Mouse (Mus musculus): ENCODE data around the gene 4930522H14Rik.
A peak's percentile ranks its signal among the peaks of the same experiment; 100 is the strongest.

Gene 4930522H14Rik

DNA sequence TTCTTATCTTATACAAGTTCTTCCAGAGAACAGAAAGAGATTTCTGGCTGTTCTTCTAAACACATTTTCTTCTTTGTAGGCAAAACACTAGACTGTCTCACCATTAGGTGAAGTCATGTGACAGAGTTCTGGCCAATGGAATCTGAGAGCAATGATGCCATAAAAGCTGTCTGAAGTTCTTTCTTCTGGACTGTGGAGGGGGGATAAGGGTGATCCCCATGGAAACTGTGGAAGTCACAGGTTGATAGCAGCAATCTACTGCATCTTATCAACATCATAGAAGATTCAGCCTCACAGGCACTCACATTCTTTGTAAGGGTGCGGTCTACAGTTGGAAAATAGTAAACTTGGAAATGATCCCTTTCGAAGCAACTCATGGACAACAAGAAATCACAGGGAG, at the start of gene 4930522H14Rik:
Gene 4930522H14Rik (minus strand): TSS at position 187 of the 400 bp plus-strand sequence.
- no peak for DNase-seq (ENCODE audit: low spot score in 2 of 2)

GRCm38 (mm10) chr4:109578356-109578755, 47.3 kb upstream of the 4930522H14Rik start:
- DNase-seq (ENCODE audit: low spot score in 2 of 2), result no peak

- DNase-seq (ENCODE audit: low spot score in 2 of 2), result no peak
Measured at GRCm38 (mm10) chr4:109576933-109577332, 45.8 kb upstream of the 4930522H14Rik start.

DNA sequence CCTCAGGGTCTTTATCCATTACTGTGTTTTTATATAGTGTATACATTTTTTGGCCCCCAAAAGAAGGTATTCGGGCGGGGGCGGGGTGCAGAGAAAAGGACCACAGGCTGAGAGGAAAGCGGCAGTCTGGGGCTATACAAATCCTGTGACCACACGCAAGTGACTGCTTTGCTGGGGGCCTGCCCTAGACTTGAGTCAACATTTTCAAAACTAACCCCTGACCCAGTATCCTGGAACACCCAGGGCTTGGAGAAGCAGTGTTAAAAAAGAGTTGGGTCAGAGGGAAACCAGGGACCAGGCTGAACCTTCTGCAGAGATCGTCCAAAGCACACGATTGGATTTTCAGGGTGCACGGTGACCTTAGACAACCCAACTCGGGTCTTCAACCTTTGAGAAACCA, 43.7 kb upstream of the 4930522H14Rik start:
- DNase-seq (ENCODE audit: low spot score in 2 of 2), result peak in 1 of 2 experiments; percentile 41

- peak in 1 of 2 experiments; percentile 47 for DNase-seq (ENCODE audit: low spot score in 2 of 2)
Measured at GRCm38 (mm10) chr4:109574331-109574730, 43.2 kb upstream of the 4930522H14Rik start.

GRCm38 (mm10) chr4:109572632-109573031, 41.5 kb upstream of the 4930522H14Rik start:
- no peak for DNase-seq (ENCODE audit: low spot score in 2 of 2)

GRCm38 (mm10) chr4:109569421-109569820, 38.3 kb upstream of the 4930522H14Rik start:
- no peak for DNase-seq (ENCODE audit: low spot score in 2 of 2)

- DNase-seq (ENCODE audit: low spot score in 2 of 2), result no peak
Measured at GRCm38 (mm10) chr4:109568959-109569358, 37.9 kb upstream of the 4930522H14Rik start.

DNA sequence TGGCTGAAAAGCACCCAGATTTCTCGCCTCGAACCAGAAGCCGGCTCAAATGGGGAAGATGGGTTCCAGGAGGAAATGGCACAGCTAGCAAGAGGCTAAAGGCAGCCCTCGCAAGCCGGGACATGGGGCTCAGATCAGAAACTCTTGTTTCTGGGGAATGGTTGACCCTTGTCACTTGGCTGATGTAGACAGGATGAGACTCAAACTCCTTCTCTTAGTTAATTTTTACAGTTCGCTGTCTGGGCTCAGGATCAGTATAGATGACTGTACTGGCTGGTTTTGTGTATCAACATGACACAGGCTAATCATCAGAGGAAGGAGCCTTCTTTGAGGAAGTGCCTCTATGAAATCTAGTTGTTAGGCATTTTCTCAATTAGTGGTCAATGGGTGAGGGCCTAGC, 33.6 kb upstream of the 4930522H14Rik start:
- DNase-seq (ENCODE audit: low spot score in 2 of 2), result no peak

DNA sequence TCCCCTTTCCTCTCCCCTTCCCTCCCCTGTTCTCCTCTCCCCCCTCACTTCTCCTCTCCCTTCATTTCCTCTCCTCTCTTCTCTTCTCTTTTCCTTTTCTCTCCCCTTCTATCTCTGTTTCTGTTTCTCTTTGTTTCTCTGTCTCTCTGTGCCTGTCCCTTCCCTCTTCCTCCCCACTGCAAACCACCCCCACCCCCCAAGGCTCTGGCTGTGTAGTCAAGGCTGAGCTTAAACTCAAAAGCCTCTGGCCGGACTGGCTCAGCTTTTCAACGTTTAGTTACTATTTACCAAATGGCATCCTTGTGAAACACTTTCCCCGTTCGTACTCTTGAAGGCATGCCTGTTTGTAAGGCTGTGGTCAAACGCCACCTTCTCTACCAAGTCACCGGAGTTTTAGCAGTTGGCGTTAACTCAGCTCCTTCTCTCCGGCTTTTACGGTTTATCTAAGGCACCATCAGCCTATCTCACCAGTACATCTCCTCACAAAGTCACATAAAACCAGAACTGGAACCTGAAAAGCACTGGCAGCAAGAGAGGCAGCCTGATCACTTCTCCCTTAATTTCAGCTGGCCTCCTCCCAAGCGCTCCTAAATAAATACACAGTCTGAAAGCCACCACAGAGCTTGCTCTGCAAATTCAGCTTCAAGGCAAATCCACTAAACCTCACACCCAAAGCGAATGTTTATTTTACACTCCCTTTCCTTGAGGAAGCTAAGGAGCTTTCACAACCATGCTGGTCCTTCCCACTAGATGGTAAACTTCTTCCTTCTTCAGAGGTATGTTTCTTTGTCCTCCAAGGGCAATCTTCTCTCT, 19.4 kb upstream of the 4930522H14Rik start:
- DNase-seq (ENCODE audit: low spot score in 2 of 2), result no peak

DNA sequence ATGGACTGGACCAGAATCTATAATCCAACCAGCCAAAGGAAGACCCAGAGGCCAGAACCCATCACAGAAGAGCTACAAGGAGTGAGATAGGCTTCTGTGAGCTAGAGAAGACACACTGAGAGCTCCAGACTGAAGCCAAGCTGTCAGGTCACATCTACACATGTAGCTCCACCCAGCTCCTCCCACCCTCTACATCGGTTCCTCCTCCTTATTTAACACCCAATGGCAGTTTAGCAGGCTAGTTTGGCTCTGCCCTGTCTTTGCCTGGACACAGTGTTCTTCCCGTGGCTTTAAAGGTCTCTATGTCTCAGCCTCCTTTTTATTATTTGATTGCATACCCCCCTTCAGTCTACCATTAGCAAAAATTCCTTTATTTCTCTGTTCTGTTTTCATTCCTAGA, 16.2 kb upstream of the 4930522H14Rik start:
- DNase-seq (ENCODE audit: low spot score in 2 of 2), result no peak

- DNase-seq (ENCODE audit: low spot score in 2 of 2), result no peak
Measured at GRCm38 (mm10) chr4:109546538-109546937, 15.4 kb upstream of the 4930522H14Rik start.

DNA sequence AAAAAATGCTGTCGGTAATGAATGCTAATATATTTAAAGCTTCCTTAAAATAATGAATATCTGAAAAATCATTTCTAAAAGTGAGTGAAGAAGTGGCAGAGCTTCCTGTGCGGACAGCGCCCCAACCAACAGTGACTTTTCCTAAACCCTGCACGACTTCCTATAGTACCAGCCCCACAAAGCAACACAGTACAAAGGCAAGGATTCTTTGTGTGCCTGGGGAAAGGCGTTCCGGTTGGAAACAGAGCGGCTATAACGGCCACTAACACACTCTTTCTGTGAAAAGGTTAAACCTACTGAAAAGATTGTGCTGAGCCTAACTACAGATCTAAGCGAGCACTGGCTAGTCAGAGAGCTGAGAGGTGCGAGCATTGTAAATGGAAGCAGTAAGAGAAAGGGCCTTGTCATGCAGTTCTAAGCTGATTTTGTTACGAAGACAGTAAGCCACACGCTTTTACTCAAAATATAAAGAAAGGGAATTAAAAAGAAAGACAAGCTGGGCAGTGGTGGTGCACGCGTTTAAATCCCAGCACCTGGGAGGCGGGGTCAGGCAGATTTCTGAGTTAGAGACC, 766 bp downstream of the 4930522H14Rik start:
- no peak for DNase-seq (ENCODE audit: low spot score in 2 of 2)

GRCm38 (mm10) chr4:109504885-109505284, 26.2 kb downstream of the 4930522H14Rik start:
- DNase-seq (ENCODE audit: low spot score in 2 of 2), result peak; percentile 55 to 68

- peak in 1 of 2 experiments; percentile 26 for DNase-seq (ENCODE audit: low spot score in 2 of 2)
Measured at GRCm38 (mm10) chr4:109498476-109498875, 32.6 kb downstream of the 4930522H14Rik start.

DNA sequence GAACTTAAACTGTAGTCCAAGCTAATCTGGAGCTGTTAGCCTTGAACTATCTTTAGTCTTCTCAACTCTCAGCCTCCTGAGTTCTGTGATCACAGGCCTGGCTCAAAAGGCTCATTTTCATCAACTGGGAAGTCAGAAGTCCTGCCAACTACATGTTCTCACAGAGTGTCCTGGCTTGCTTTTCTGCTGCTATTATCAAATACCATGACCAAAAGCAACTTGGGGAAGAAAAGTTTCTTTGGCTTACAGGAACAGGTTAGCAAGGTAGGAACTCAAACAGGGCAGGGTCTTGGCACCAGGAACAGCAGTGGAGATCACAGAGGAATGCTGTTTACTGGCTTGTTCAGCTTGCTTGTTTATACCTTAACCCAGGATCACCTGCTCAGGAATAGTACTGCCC, 37.5 kb downstream of the 4930522H14Rik start:
- DNase-seq (ENCODE audit: low spot score in 2 of 2), result peak in 1 of 2 experiments; percentile 7

GRCm38 (mm10) chr4:109488812-109489211, 42.3 kb downstream of the 4930522H14Rik start:
- DNase-seq (ENCODE audit: low spot score in 2 of 2), result no peak

DNA sequence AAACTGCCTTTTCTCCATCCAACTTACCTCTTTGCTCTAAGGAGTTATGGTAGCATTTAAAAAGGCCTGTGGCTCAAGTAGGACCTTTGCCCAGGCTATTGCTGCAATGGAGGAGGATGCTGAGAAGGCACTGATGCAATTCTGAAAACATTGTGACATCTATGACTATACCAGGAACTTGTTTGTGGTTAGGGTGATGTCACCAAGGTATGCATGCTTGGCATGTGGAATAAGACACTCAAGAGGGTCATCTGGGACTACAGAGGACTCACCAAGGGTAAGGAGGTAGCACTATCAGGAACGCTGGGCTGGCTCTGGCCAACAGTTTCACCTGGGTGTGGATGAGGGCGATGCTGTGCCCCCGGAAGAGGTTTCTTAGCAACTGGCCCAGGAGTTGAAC, 46.5 kb downstream of the 4930522H14Rik start, which contains the start of gene Rnf11:
Gene Rnf11 (minus strand): TSS at position 108 of the 400 bp plus-strand sequence.
- no peak for DNase-seq (ENCODE audit: low spot score in 2 of 2)

GRCm38 (mm10) chr4:109482701-109483100, 48.4 kb downstream of the 4930522H14Rik start:
- DNase-seq (ENCODE audit: low spot score in 2 of 2), result no peak

DNA sequence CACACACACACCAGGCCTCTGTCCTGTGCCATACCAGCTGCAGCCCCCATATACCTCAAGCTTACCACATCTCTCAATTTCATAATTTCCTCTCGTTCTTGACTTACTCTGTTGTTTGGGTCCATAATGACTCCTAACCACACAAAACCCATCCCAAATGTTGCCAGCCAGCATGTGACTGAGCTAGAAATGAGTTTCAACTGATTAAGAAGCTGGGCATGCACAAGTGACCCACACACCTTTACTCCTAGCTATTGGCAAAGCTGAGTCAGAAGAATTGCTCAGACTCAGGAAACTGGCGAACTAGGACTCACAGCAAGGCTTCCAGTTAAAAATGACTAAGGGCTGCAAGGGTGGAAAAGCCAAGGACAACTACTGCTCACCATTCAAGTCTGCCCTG, 49.7 kb downstream of the 4930522H14Rik start:
- no peak for DNase-seq (ENCODE audit: low spot score in 2 of 2)

DNA sequence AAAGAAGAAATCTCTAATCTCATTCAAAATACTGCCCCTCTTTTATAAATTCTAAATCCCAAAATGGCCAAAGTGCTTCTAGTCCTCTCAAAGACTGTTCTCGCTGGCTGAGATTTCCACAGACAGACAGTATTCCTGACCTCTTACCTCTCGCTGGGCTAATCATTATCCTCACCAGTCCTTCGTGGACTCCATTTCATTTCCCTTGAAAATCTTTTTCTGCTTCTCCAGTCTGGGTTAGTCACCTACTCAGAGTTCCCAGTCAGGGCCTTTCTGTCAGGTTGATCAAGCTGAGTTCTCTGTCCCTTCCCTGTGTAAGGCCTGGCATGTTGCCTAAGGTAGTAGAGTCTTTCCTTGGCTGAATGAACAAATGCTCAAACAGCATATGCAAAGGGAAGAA, 53.6 kb downstream of the 4930522H14Rik start:
- DNase-seq (ENCODE audit: low spot score in 2 of 2), result no peak

GRCm38 (mm10) chr4:109476554-109477014, 54.5 kb downstream of the 4930522H14Rik start:
- peak; percentile 88 to 95 for DNase-seq (ENCODE audit: low spot score in 2 of 2)

Measured in spleen, postnatal 4 days (tissue).